Comparison of ENCODE assay signal across 10 mouse cellular contexts in the genomic region with DNA sequence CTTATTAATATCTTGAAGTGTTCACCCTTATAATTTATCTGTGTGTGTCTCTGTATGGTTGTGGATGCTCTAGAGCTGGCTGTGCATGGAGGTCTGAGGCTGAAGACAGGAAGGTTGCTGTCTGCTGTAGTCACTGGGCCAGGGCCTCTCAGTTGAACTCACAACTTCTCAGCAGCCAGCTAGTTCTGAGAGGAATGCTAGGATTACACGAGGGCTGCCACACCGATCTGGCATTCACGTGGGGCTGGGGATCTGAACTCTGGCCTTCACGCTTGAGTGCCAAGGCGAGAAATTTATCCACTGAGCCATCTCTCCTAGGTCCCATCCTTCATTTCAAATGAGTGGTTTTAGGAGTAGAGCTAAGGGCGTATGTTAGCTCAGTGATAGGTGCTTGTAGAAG.
"Had no signal": no experiment of that assay in that cellular context is flagged by ENCODE, and none has a peak within 500 bp of the region (broad histone marks: within the 10 kb centered on the region; RNA-seq: fewer than 3 reads in every experiment).

No protein-coding gene starts in this region.

- H3K27ac ChIP-seq: limb, embryonic 12.5 days; liver, embryonic 15.5 days; midbrain, embryonic 15.5 days; neural tube, embryonic 12.5 days; stomach, postnatal 0 days had no signal

- DNase-seq: layer of hippocampus, postnatal 36 days; liver; lung, adult 2 months; lung, postnatal 4 days; thymus, postnatal 4 days had no signal

- H3K36me3 ChIP-seq: limb, embryonic 12.5 days; midbrain, embryonic 15.5 days; neural tube, embryonic 12.5 days had no signal

- H3K4me1 ChIP-seq: midbrain, embryonic 15.5 days; neural tube, embryonic 12.5 days had no signal

- H3K9me3 ChIP-seq: limb, embryonic 12.5 days; liver, embryonic 15.5 days; midbrain, embryonic 15.5 days; neural tube, embryonic 12.5 days had no signal

- H3K4me3 ChIP-seq: limb, embryonic 12.5 days; liver, embryonic 15.5 days; midbrain, embryonic 15.5 days; neural tube, embryonic 12.5 days had no signal

- H3K27me3 ChIP-seq: limb, embryonic 12.5 days; liver, embryonic 15.5 days; midbrain, embryonic 15.5 days; neural tube, embryonic 12.5 days had no signal
